In the genomic region with DNA sequence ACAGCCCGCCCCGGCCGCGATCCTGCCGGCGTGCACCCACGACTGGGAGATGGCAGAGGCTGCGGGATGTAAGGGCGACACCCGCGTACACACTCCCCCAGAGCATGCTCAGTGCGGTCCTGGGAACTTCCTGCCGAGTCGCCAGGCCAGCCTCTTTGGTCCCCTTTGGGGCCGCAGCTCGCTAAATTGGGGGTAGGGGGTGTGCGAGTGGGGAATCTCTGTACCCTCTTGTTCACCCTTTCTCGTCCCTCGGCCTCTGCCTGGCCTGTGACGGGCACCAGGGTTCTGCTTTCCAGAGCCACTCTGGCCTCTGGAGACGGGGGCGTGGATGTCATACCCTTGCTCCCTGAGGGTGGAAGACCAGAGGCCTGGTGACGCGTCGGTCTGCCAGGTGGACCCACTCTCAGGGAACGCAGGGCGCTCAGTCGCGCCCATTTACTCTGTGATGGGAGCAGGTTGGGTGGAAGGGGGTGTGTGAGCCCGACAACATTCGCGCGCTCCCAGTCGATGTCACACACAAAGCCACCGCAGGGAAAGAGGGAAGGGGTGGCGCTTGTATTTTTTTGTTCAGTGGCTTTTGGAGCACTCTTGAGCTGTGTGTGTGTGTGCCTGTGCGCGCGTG, we compare ENCODE assay signal across 8 mouse cellular contexts. TPM values are rescaled to one million over a fixed set of nuclear protein-coding genes. Genes with fewer than 3 reads are reported as not detected.
DNase-seq lines count a peak whose midpoint lies in the region; ATAC-seq and TF ChIP-seq lines count a peak whose summit lies in the region.

No protein-coding gene starts in this region.

- peaks cover 20% of the 10 kb centered on the region for H3K27me3 ChIP-seq in E14TG2a.4 (ENCODE audit: insufficient read depth, low read length)
- no peaks in the 10 kb centered on the region for H3K27me3 ChIP-seq in forebrain, embryonic 14.5 days (replicated peaks; ENCODE audit: control insufficient read depth, insufficient read depth, low read length)
- H3K27me3 ChIP-seq in lung, embryonic 16.5 days (ENCODE audit: control insufficient read depth, insufficient read depth, low read depth, low read length), result no peaks in the 10 kb centered on the region

- peak overlapping the region; percentile 67 for H3K4me2 ChIP-seq in forebrain, embryonic 14.5 days (ENCODE audit: low read length)
- peak overlapping the region; percentile 98 for H3K4me2 ChIP-seq in lung, embryonic 16.5 days (ENCODE audit: low read depth, low read length)

- no peaks in the 10 kb centered on the region for H3K36me3 ChIP-seq in E14TG2a.4 (ENCODE audit: insufficient read depth, low read length)
- no peaks in the 10 kb centered on the region for H3K36me3 ChIP-seq in forebrain, embryonic 14.5 days (ENCODE audit: control insufficient read depth, insufficient read depth, low read length)
- H3K36me3 ChIP-seq in lung, embryonic 16.5 days (ENCODE audit: control insufficient read depth, insufficient read depth, low read length), result no peaks in the 10 kb centered on the region

- intact Hi-C loops in heart, postnatal 25 days (cut with DNase I), result no loop called here

- ATAC-seq in cerebellum, adult (ENCODE audit: insufficient number of reproducible peaks, low FRiP score, low TSS enrichment), result peak; percentile 12
- ATAC-seq in forebrain, embryonic 14.5 days, result peak; percentile 53
- peak; percentile 36 for ATAC-seq in lung, embryonic 16.5 days (ENCODE audit: low read depth)
- peak; percentile 27; the same call in 1 of the 2 replicates for ATAC-seq in neutrophil, adult 5-6 weeks (ENCODE audit: extremely low read depth, insufficient number of reproducible peaks, low FRiP score, poor library complexity, severe bottlenecking)

- peak overlapping the region; percentile 88 for H3K9ac ChIP-seq in forebrain, embryonic 14.5 days (ENCODE audit: low read length)
- peak overlapping the region; percentile 84 for H3K9ac ChIP-seq in lung, embryonic 16.5 days (ENCODE audit: low read length)

- peaks cover 23% of the 10 kb centered on the region for H3K4me1 ChIP-seq in E14TG2a.4 (replicated peaks; ENCODE audit: low read depth, low read length)
- H3K4me1 ChIP-seq in forebrain, embryonic 14.5 days (ENCODE audit: control insufficient read depth, insufficient read depth, low read length), result peaks cover 15% of the 10 kb centered on the region
- peaks cover 13% of the 10 kb centered on the region for H3K4me1 ChIP-seq in lung, embryonic 16.5 days (replicated peaks; ENCODE audit: control insufficient read depth, insufficient read depth, low read length)

- peak overlapping the region; percentile 95 for H3K27ac ChIP-seq in forebrain, embryonic 14.5 days (ENCODE audit: low read depth, low read length)
- no peak overlapping the region for H3K27ac ChIP-seq in lung, embryonic 16.5 days (ENCODE audit: low read length)

- H3K9me3 ChIP-seq in E14TG2a.4 (ENCODE audit: low read length), result no peaks in the 10 kb centered on the region
- no peaks in the 10 kb centered on the region for H3K9me3 ChIP-seq in forebrain, embryonic 14.5 days (replicated peaks; ENCODE audit: control insufficient read depth, low read length)
- no peaks in the 10 kb centered on the region for H3K9me3 ChIP-seq in lung, embryonic 16.5 days (ENCODE audit: control insufficient read depth, low read length)

- no peak for TF ChIP-seq CTCF in E14TG2a.4 (conservative IDR thresholded peaks at IDR 0.05; ENCODE audit: low read length)

- under 1% methylated on average over 39 of the region's 39 CpGs for WGBS in forebrain, embryonic 14.5 days
- 1% methylated on average over 39 of the region's 39 CpGs for WGBS in lung, embryonic 16.5 days

- peak overlapping the region; percentile 92 for H3K4me3 ChIP-seq in E14TG2a.4 (replicated peaks; ENCODE audit: low read length)
- peak overlapping the region; percentile 87 for H3K4me3 ChIP-seq in forebrain, embryonic 14.5 days (ENCODE audit: low read depth, low read length)
- peak overlapping the region; percentile 90 for H3K4me3 ChIP-seq in lung, embryonic 16.5 days (ENCODE audit: low read length)

- peak; percentile 69 for DNase-seq in forebrain, embryonic 14.5 days (ENCODE audit: low spot score)
- peak; percentile 10 for DNase-seq in heart, postnatal 25 days (ENCODE audit: low spot score)
- peak; percentile 13 to 57 for DNase-seq in layer of hippocampus, adult 18-20 months (ENCODE audit: low spot score in 2 of 2)
- DNase-seq in thymus, postnatal 0 days (ENCODE audit: low spot score), result peak; percentile 49

RNA-seq across cellular contexts. Expression of a gene that starts 1.3 kb away (rescaled TPM):
- 11.4 and 13.0 TPM in 2 replicates for polyA plus RNA-seq in forebrain, embryonic 14.5 days (2014; fragmentation: Nextera tagmentation; extraction: Ambion mirVana)
- total RNA-seq in heart, postnatal 25 days (2021), result 10 to 100 TPM; 14.1 to 14.8 TPM
- 10 to 100 TPM; 48.4 to 48.7 TPM for total RNA-seq in layer of hippocampus, adult 18-20 months (2021)
- 4.1 and 4.3 TPM in 2 replicates for polyA plus RNA-seq in lung, embryonic 16.5 days (2015; fragmentation: Nextera tagmentation; extraction: Ambion mirVana)
- 15.1 and 18.9 TPM in 2 replicates for total RNA-seq in neutrophil, adult 5-6 weeks (2017)
- polyA plus RNA-seq in thymus, postnatal 0 days (2015; fragmentation: Nextera tagmentation; extraction: Ambion mirVana), result 6.5 and 9.9 TPM in 2 replicates

Comparison
In these comparisons a context has a peak if more than half of its experiments do, and no peak if none do; other contexts are left out.
1. DNase-seq: peak in every context shown above with its lines; median percentile 69 in forebrain, embryonic 14.5 days; 49 in thymus, postnatal 0 days; 35 in layer of hippocampus, adult 18-20 months; 10 in heart, postnatal 25 days.